Mouse (Mus musculus): ENCODE measurements around the gene Banp. TPM values are rescaled to one million over a fixed set of nuclear protein-coding genes. Genes with fewer than 3 reads are reported as not detected.

Gene Banp
- polyA plus RNA-seq, 1 experiment from 2014 or later, result 54.7 TPM

DNA sequence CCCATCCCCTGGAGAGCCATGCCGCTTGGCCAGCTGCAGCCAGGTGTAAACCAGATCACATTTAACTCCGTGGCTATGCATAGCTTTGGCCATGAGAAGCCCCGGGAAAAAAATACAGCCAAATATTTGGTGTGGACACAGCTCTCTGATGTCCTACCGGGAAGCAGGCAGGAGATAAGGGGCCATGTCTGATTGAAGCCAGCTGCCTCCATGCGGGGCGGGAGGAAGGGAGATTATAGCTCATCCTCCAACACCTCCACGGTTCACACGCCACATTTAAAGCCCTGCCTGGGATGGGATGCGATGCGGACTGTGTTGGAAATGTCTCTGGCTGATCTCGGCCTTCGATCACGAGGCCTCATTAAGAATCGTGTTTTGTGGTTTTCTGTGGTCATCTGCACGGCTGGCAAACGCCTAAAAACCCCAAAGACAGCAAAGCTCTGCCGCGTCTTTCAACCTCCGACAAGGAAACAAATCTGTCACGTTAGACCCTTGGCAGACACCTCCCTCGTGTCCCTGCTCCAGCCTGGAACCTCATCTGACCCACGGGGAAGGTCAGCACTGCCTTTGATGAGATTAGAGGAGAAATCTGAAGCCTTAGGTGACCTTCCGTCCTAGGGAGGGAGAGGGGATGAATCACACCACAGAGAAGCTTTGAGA lies 126.8 kb downstream of the Banp start:
- Histone ChIP-seq H3K27ac (ENCODE audit: low read length) (no peak overlapping the region), H3K4me1 (ENCODE audit: control insufficient read depth, insufficient read depth, low read length) (peaks cover 3% of the 10 kb centered on the region; the same call in 1 of the 2 replicates), H3K4me3 (ENCODE audit: low read depth, low read length) (no peak overlapping the region), H3K9ac (ENCODE audit: low read depth, low read length) (peak overlapping the region; percentile 13; the same call in 1 of the 2 replicates), H3K9me3 (replicated peaks; ENCODE audit: control insufficient read depth, low read length, poor library complexity, severe bottlenecking) (no peaks in the 10 kb centered on the region), H3K36me3 (ENCODE audit: control insufficient read depth, insufficient read depth, low read length) (no peaks in the 10 kb centered on the region), H3K4me2 (ENCODE audit: low read length) (no peak overlapping the region), H3K27me3 (ENCODE audit: control insufficient read depth, insufficient read depth, low read depth, low read length) (no peaks in the 10 kb centered on the region)
- 35% methylated on average over 23 of the region's 23 CpGs for WGBS
- ATAC-seq, result no peak

- WGBS, result 88% methylated on average over 12 of the region's 12 CpGs
- Histone ChIP-seq H3K9me3 (replicated peaks; ENCODE audit: control insufficient read depth, low read length, poor library complexity, severe bottlenecking) (no peaks in the 10 kb centered on the region), H3K27ac (ENCODE audit: low read length) (no peak overlapping the region), H3K36me3 (ENCODE audit: control insufficient read depth, insufficient read depth, low read length) (no peaks in the 10 kb centered on the region), H3K4me1 (ENCODE audit: control insufficient read depth, insufficient read depth, low read length) (peaks cover 3% of the 10 kb centered on the region; the same call in 1 of the 2 replicates), H3K9ac (ENCODE audit: low read depth, low read length) (no peak overlapping the region), H3K4me2 (ENCODE audit: low read length) (no peak overlapping the region), H3K4me3 (ENCODE audit: low read depth, low read length) (no peak overlapping the region), H3K27me3 (ENCODE audit: control insufficient read depth, insufficient read depth, low read depth, low read length) (no peaks in the 10 kb centered on the region)
- ATAC-seq, result no peak
Observed at GRCm38 (mm10) chr8:122078321-122078720, 128.8 kb downstream of the Banp start.

Small RNA genes within 50 kb of the gene (microRNA-seq; reads per million reads assigned to microRNA genes)
- 2.8 reads per million, percentile 12 among the genes with 10 or more reads in this experiment for gene Mir7237

Other genes starting within 250 kb of the Banp start
- 105 and 106 TPM in 2 replicates for gene Jph3, start 220.1 kb upstream of the Banp start, polyA plus RNA-seq (2015; fragmentation: Nextera tagmentation; extraction: Ambion mirVana)
- 42.1 and 43.3 TPM in 2 replicates for gene Klhdc4, start 120.2 kb upstream of the Banp start, polyA plus RNA-seq (2015; fragmentation: Nextera tagmentation; extraction: Ambion mirVana)
- 48.9 and 50.8 TPM in 2 replicates for gene Slc7a5, start 42.1 kb upstream of the Banp start, polyA plus RNA-seq (2015; fragmentation: Nextera tagmentation; extraction: Ambion mirVana)
- gene Car5a, start 4.8 kb upstream of the Banp start, polyA plus RNA-seq (2015; fragmentation: Nextera tagmentation; extraction: Ambion mirVana), result 0.55 and 0.60 TPM in 2 replicates

All from midbrain, embryonic 16.5 days (tissue).